Mouse (Mus musculus) limb, embryonic 15.5 days (tissue): Measurements from ENCODE around the gene Ptprs. TPM values are rescaled to one million over a fixed set of nuclear protein-coding genes. Genes with fewer than 3 reads are reported as not detected.

Experiments
- ATAC-seq: fragments of 200-750 bp; cut with Nextera tagmentation; 2 replicates; pipeline ENCODE4 v1.8.0; 2017; ENCODE audit warnings: low read depth, moderate TSS enrichment; ENCODE audit not compliant: insufficient number of reproducible peaks, low FRiP score, low TSS enrichment
- H3K27ac ChIP-seq: fragments of 300-500 bp; sonication (generic); 2 replicates; pipeline ENCODE4 v1.5.1; 2015; ENCODE audit warnings: moderate library complexity, mild to moderate bottlenecking, inconsistent platforms
- H3K27me3 ChIP-seq: fragments of 300-500 bp; sonication (generic); 2 replicates; pipeline ENCODE4 v1.6.1; 2015; ENCODE audit warnings: inconsistent platforms
- H3K36me3 ChIP-seq: fragments of 300-500 bp; sonication (generic); 2 replicates; pipeline ENCODE4 v1.6.1; 2015; ENCODE audit warnings: inconsistent platforms
- H3K4me1 ChIP-seq: fragments of 300-500 bp; sonication (generic); 2 replicates; pipeline ENCODE4 v1.6.1; 2015; ENCODE audit warnings: inconsistent platforms
- H3K4me2 ChIP-seq: fragments of 300-500 bp; sonication (generic); 2 replicates; pipeline ENCODE4 v1.6.1; 2015; ENCODE audit warnings: mild to moderate bottlenecking, inconsistent platforms
- H3K4me3 ChIP-seq: fragments of 300-500 bp; sonication (generic); 2 replicates; pipeline ENCODE4 v1.5.1; 2015; ENCODE audit warnings: mild to moderate bottlenecking, inconsistent platforms
- H3K9ac ChIP-seq: fragments of 300-500 bp; sonication (generic); 2 replicates; pipeline ENCODE4 v1.6.1; 2015; ENCODE audit warnings: inconsistent platforms
- H3K9me3 ChIP-seq: fragments of 300-500 bp; sonication (generic); 2 replicates; pipeline ENCODE4 v1.6.1; 2016; ENCODE audit warnings: inconsistent platforms
- WGBS: fragments of 180-500 bp; shearing (Covaris S2); methylation state at CpG from one replicate; pipeline ENCODE4 v1.1.7; 2015; 5-methylcytosine and 5-hydroxymethylcytosine counted together
- microRNA-seq: library from miRNA; unstranded; fragments of <30 nt; microRNA quantifications from one replicate; pipeline ENCODE4, GENCODE M21; 2016
- polyA plus RNA-seq: library from polyadenylated mRNA; unstranded; fragments of >200 nt; fragmentation: Nextera tagmentation; extraction: Ambion mirVana; gene quantifications from 2 replicates; pipeline ENCODE4 v1.2.1, GENCODE M21; 2015

The Ptprs gene
- polyA plus RNA-seq, 1 experiment from 2014 or later = 96.3 TPM

DNA sequence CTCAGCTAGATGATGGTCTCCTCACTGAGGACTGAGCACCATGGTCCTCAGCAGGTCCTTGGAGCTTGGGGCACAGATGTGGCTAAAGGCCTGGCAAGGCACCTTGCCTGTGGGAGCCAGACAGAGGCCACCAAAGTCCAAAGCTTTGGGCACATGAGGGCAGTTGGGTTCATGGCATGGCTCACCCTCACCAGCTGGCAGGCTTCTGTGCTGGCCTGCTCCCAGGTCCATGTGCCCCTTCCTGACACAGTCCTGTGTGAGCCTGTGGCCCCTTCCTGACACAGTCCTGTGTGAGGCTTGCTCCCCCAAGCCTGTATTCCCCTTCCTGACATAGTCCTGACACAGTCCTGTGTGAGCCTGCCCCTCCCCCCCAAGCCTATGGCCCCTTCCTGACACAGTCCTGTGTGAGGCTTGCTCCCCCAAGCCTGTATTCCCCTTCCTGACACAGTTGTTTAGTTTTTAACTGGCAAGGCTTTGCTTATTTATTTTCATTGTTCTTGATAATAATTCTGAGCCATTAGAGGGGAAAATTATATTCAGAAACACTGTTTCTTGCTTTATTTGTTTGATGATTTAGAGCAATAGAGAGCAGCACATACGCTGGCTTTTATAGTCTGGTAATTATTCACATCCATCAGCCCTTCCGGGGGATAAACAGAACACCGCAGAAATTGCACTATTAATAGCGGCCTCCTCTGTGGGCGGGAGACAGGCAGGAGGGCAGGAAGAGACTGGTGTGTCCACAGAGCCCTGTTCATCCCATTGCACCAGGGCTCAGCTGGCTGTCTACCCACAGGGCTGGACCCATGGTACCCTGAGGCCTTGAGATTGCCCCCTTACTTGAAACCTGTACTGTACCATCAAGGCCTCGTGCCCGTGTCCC lies 110.3 kb downstream of the Ptprs start:
- Histone ChIP-seq H3K9me3 (no peaks in the 10 kb centered on the region), H3K27ac (no peak overlapping the region), H3K4me2 (no peak overlapping the region), H3K27me3 (no peaks in the 10 kb centered on the region), H3K4me3 (no peak overlapping the region), H3K36me3 (peaks cover 81% of the 10 kb centered on the region), H3K4me1 (no peaks in the 10 kb centered on the region), H3K9ac (no peak overlapping the region)
- 52% methylated on average over 7 of the region's 7 CpGs for WGBS
- no peak for ATAC-seq

Small RNA genes within 50 kb of the gene (microRNA-seq; reads per million reads assigned to microRNA genes)
- gene Mir6977 = not detected

Other genes starting within 250 kb of the Ptprs start
- gene Fem1a, start 219.7 kb downstream of the Ptprs start, polyA plus RNA-seq = 14.9 and 19.7 TPM in 2 replicates
- 7.1 and 8.6 TPM in 2 replicates for gene Ticam1, start 199.7 kb downstream of the Ptprs start, polyA plus RNA-seq
- gene Plin3, start 183.6 kb downstream of the Ptprs start, polyA plus RNA-seq = 94.2 and 114 TPM in 2 replicates
- not detected in 2 replicates for gene Arrdc5, start 176.2 kb downstream of the Ptprs start, polyA plus RNA-seq
- gene Uhrf1, start 173.2 kb downstream of the Ptprs start, polyA plus RNA-seq = 107 and 108 TPM in 2 replicates
- 35.9 and 37.3 TPM in 2 replicates for gene Kdm4b, start 150.4 kb downstream of the Ptprs start, polyA plus RNA-seq
- gene Znrf4, start 35.9 kb upstream of the Ptprs start, polyA plus RNA-seq = not detected in 2 replicates
- gene Gm20219, start 77.9 kb upstream of the Ptprs start, polyA plus RNA-seq = 16.2 and 16.6 TPM in 2 replicates
- 74.5 and 75.6 TPM in 2 replicates for gene Safb2, start 108.1 kb upstream of the Ptprs start, polyA plus RNA-seq
- 80.6 and 94.2 TPM in 2 replicates for gene Safb, start 108.3 kb upstream of the Ptprs start, polyA plus RNA-seq
- gene 2410015M20Rik, start 133.3 kb upstream of the Ptprs start, polyA plus RNA-seq = 257 and 269 TPM in 2 replicates
- gene Rpl36, start 136.9 kb upstream of the Ptprs start, polyA plus RNA-seq = 1,472 and 1,900 TPM in 2 replicates
- 46.5 and 49.1 TPM in 2 replicates for gene Lonp1, start 150.4 kb upstream of the Ptprs start, polyA plus RNA-seq
- gene Catsperd, start 151.7 kb upstream of the Ptprs start, polyA plus RNA-seq = 0.17 and 0.57 TPM in 2 replicates
- gene Ranbp3, start 196.8 kb upstream of the Ptprs start, polyA plus RNA-seq = 86.0 and 90.5 TPM in 2 replicates
- gene Ndufa11, start 241.3 kb upstream of the Ptprs start, polyA plus RNA-seq = 370 and 405 TPM in 2 replicates
- 18.1 and 18.2 TPM in 2 replicates for gene Vmac, start 241.5 kb upstream of the Ptprs start, polyA plus RNA-seq